Mouse (Mus musculus) forebrain, embryonic 12.5 days (tissue): ENCODE measurements around the gene Snx1. TPM values are rescaled to one million over a fixed set of nuclear protein-coding genes. Genes with fewer than 3 reads are reported as not detected.

Experiments
- polyA plus RNA-seq: library from polyadenylated mRNA; unstranded; fragments of >200 nt; fragmentation: Nextera tagmentation; extraction: Ambion mirVana; gene quantifications from 2 replicates; pipeline ENCODE4 v1.2.1, GENCODE M21; 2016

The Snx1 gene
- polyA plus RNA-seq, 1 experiment from 2014 or later = 130 TPM

Other genes with a start within 250 kb of the Snx1 start
- gene Pclaf, start 236.3 kb downstream of the Snx1 start, polyA plus RNA-seq = 224 and 226 TPM in 2 replicates
- gene Trip4, start 217.8 kb downstream of the Snx1 start, polyA plus RNA-seq = 32.8 and 36.3 TPM in 2 replicates
- gene Csnk1g1, start 217.7 kb downstream of the Snx1 start, polyA plus RNA-seq = 24.8 and 25.8 TPM in 2 replicates
- 339 and 361 TPM in 2 replicates for gene Ppib, start 66.4 kb downstream of the Snx1 start, polyA plus RNA-seq
- gene Snx22, start 56.9 kb downstream of the Snx1 start, polyA plus RNA-seq = 3.3 and 4.0 TPM in 2 replicates
- 122 and 139 TPM in 2 replicates for gene Ciao2a, start within 50 bp of the Snx1 start, polyA plus RNA-seq
- 6.2 and 6.9 TPM in 2 replicates for gene Dapk2, start 31.6 kb upstream of the Snx1 start, polyA plus RNA-seq
- 50.9 and 54.9 TPM in 2 replicates for gene Herc1, start 223.9 kb upstream of the Snx1 start, polyA plus RNA-seq